Mouse (Mus musculus) hindbrain, embryonic 12.5 days (tissue): ENCODE data around the gene Prrt1. TPM values are rescaled to one million over a fixed set of nuclear protein-coding genes. Genes with fewer than 3 reads are reported as not detected.

Experiments
- ATAC-seq: fragments of 200-750 bp; cut with Nextera tagmentation; 2 replicates; pipeline ENCODE4 v1.8.0; 2017; ENCODE audit warnings: moderate TSS enrichment; ENCODE audit not compliant: low FRiP score
- H3K27ac ChIP-seq: fragments of 300-500 bp; sonication (generic); 2 replicates; pipeline ENCODE4 v1.5.1; 2016; ENCODE audit warnings: mild to moderate bottlenecking
- H3K27me3 ChIP-seq: fragments of 300-500 bp; sonication (generic); 2 replicates; pipeline ENCODE4 v1.6.1; 2016; ENCODE audit warnings: mild to moderate bottlenecking
- H3K36me3 ChIP-seq: fragments of 300-500 bp; sonication (generic); 2 replicates; pipeline ENCODE4 v1.6.1; 2016; ENCODE audit warnings: mild to moderate bottlenecking
- H3K4me1 ChIP-seq: fragments of 300-500 bp; sonication (generic); 2 replicates; pipeline ENCODE4 v1.6.1; 2016
- H3K4me2 ChIP-seq: fragments of 300-500 bp; sonication (generic); replicated peaks from 2 replicates; pipeline ENCODE4 v1.6.1; 2016; ENCODE audit warnings: mild to moderate bottlenecking
- H3K4me3 ChIP-seq: fragments of 300-500 bp; sonication (generic); 2 replicates; pipeline ENCODE4 v1.5.1; 2016; ENCODE audit warnings: mild to moderate bottlenecking
- H3K9ac ChIP-seq: fragments of 300-500 bp; sonication (generic); 2 replicates; pipeline ENCODE4 v1.6.1; 2016; ENCODE audit warnings: mild to moderate bottlenecking, moderate library complexity
- H3K9me3 ChIP-seq: fragments of 300-500 bp; sonication (generic); replicated peaks from 2 replicates; pipeline ENCODE4 v1.6.1; 2016; ENCODE audit warnings: mild to moderate bottlenecking
- WGBS: fragments of 180-500 bp; shearing (Covaris S2); methylation state at CpG from one replicate; pipeline ENCODE4 v1.1.7; 2016; 5-methylcytosine and 5-hydroxymethylcytosine counted together
- polyA plus RNA-seq: library from polyadenylated mRNA; unstranded; fragments of >200 nt; fragmentation: Nextera tagmentation; extraction: Ambion mirVana; gene quantifications from 2 replicates; pipeline ENCODE4 v1.2.1, GENCODE M21; 2016

Gene Prrt1
- 3.0 and 3.1 TPM in 2 replicates for polyA plus RNA-seq

DNA sequence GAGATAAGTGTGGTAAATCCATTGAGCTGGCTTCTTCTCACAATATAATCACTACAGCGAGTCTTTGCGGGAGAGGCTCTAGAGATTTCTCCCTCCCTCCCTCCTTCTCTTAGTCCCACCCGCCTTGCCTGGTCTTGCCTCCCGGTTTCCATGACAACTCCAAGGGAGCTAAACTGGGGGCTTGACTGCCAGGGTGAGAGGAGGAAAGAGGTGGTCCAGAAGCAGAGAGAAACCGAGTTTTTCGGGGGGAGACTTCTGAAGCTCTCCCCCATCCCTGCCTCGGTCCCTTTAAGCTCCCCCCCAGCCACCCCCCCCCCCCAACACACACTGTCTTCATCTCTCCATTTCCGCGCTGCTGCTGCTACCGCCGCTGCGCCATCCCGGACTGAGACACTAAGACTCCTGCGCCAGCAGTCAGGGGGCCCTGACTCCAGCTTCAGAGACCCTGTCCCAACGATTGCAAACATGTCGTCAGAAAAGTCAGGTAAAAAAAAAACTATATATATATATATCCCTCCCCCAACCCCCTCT, at the start of gene Prrt1:
Gene Prrt1 (plus strand): TSS at position 313 of the 531 bp plus-strand sequence.
- ATAC-seq = peak; percentile 27; the same call in 1 of the 2 replicates
- H3K9me3 ChIP-seq = no peaks in the 10 kb centered on the region
- H3K36me3 ChIP-seq = no peaks in the 10 kb centered on the region
- 1% methylated on average over 15 of the region's 16 CpGs for whole genome bisulfite sequencing
- peak within 1 kb of the TSS; percentile 67; the same call in 1 of the 2 replicates for H3K27ac ChIP-seq
- H3K27me3 ChIP-seq = peaks cover 55% of the 10 kb centered on the region
- peak within 1 kb of the TSS; percentile 74 for H3K9ac ChIP-seq
- peaks cover 61% of the 10 kb centered on the region for H3K4me1 ChIP-seq
- H3K4me2 ChIP-seq = peak within 1 kb of the TSS; percentile 88
- peak within 1 kb of the TSS; percentile 69 for H3K4me3 ChIP-seq

DNA sequence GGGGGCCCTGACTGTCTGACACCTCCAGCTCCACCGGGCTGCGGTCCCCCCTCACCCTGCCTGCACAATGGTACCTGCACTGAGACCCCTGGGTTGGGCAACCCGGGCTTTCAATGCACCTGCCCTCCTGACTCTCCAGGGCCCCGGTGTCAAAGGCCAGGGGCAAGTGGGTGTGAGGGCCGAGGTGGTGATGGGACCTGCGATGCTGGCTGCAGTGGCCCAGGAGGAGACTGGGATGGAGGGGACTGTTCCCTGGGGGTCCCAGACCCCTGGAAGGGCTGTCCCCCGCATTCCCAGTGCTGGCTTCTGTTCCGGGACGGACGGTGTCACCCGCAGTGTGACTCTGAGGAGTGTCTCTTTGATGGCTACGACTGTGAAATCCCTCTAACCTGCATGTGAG, 46.8 kb upstream of the Prrt1 start:
- Histone ChIP-seq H3K4me3 (no peak overlapping the region), H3K27ac (no peak overlapping the region), H3K4me2 (no peak overlapping the region), H3K9ac (peak overlapping the region; percentile 32; the same call in 1 of the 2 replicates), H3K27me3 (no peaks in the 10 kb centered on the region), H3K4me1 (peaks cover 11% of the 10 kb centered on the region), H3K36me3 (no peaks in the 10 kb centered on the region), H3K9me3 (no peaks in the 10 kb centered on the region)
- no peak for ATAC-seq
- 88% methylated on average over 12 of the region's 12 CpGs for WGBS

DNA sequence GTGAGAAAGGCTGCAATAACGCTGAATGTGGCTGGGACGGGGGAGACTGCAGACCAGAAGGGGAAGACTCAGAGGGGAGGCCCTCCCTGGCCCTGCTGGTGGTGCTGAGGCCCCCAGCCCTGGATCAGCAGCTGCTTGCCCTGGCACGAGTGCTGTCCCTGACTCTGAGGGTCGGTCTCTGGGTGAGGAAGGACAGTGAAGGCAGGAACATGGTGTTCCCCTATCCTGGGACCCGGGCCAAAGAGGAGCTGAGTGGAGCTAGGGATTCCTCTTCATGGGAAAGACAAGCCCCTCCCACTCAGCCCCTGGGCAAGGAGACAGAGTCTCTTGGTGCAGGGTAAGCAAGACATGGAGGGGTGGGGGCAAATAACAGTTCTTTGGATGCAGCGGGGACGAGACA, 45.9 kb upstream of the Prrt1 start:
- Histone ChIP-seq H3K4me2 (no peak overlapping the region), H3K9ac (no peak overlapping the region), H3K4me3 (no peak overlapping the region), H3K4me1 (peaks cover 16% of the 10 kb centered on the region), H3K27me3 (no peaks in the 10 kb centered on the region), H3K36me3 (no peaks in the 10 kb centered on the region), H3K27ac (no peak overlapping the region), H3K9me3 (no peaks in the 10 kb centered on the region)
- 68% methylated on average over 7 of the region's 7 CpGs for WGBS
- ATAC-seq = no peak

DNA sequence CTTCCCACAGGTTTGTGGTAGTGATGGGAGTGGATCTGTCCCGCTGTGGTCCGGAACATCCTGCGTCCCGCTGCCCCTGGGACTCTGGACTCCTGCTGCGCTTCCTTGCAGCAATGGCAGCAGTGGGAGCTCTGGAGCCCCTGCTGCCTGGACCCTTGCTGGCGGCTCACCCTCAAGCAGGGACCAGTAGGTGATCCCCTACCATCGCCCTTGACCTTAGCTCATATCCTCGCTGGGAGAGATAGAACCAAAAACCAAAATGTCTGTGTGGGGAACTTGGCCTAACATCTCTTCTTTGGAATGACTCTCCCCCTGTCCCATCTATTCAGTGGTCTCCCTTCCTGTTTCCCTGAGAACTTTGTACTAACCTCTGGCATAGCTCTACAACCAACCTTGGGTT, 45.5 kb upstream of the Prrt1 start:
- Histone ChIP-seq H3K4me2 (no peak overlapping the region), H3K4me3 (no peak overlapping the region), H3K9me3 (no peaks in the 10 kb centered on the region), H3K4me1 (peaks cover 19% of the 10 kb centered on the region), H3K36me3 (no peaks in the 10 kb centered on the region), H3K27ac (no peak overlapping the region), H3K27me3 (no peaks in the 10 kb centered on the region), H3K9ac (no peak overlapping the region)
- no peak for ATAC-seq
- WGBS = 86% methylated on average over 8 of the region's 8 CpGs

DNA sequence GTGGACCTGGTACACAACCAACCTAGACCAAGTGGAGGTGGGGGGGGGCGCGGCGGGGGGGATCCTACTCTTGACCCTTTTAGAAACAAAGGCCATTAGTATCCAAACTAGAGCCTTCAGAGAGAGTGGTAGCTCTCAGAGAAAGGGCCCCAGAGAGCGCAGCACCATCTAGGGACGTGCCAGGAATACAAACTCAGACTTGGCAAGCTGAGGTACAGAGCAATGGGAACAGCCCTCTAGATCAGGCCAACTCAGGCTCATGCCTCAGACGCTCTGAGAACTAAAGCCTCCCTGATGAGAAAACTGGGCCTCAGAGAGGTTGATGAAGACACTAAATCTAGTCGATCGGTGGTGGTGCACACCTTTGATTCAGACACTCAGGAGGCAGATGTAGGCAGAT, 44.2 kb upstream of the Prrt1 start:
- Histone ChIP-seq H3K27me3 (no peaks in the 10 kb centered on the region), H3K9ac (no peak overlapping the region), H3K4me2 (no peak overlapping the region), H3K27ac (peak overlapping the region; percentile 99), H3K4me3 (no peak overlapping the region), H3K4me1 (peaks cover 32% of the 10 kb centered on the region), H3K36me3 (no peaks in the 10 kb centered on the region), H3K9me3 (no peaks in the 10 kb centered on the region)
- ATAC-seq = no peak
- WGBS = 93% methylated on average over 8 of the region's 8 CpGs

DNA sequence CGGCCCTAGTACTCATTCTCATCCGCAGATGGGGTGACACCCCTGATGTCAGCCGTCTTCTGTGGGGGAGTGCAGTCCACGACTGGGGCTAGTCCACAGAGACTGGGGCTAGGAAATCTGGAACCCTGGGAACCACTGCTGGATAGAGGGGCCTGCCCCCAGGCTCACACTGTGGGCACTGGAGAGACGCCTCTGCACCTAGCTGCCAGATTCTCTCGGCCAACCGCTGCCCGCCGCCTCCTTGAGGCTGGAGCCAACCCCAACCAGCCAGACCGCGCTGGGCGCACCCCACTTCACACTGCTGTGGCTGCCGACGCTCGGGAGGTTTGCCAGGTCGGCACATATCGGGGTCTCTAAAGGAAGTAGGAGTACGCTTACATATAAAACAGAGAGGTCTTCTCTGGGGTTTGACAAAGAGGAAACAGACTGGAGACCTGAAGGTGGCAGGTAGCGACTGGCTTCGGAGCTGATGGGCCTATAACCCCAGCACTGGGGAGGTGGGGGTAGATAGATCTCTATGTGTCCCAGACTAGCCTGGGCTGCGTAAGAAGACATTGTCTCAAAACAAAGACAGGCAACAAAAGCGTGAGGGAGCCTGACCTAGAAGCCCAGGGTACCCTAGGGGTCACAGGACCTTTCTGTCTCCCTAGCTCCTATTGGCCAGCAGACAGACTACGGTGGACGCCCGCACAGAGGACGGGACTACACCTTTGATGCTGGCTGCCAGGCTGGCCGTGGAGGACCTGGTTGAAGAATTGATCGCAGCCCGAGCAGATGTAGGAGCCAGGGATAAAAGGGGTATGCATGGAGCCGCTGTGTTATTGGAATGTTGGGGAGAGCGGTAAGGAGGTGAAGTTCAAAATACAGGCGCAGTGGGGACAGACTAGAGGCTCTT, 43.2 kb upstream of the Prrt1 start:
- no peaks in the 10 kb centered on the region for H3K36me3 ChIP-seq
- H3K9ac ChIP-seq = peak overlapping the region; percentile 87
- peak; percentile 17 for ATAC-seq
- H3K27ac ChIP-seq = peak overlapping the region; percentile 99
- H3K4me3 ChIP-seq = peak overlapping the region; percentile 55
- H3K4me2 ChIP-seq = peak overlapping the region; percentile 89
- H3K9me3 ChIP-seq = no peaks in the 10 kb centered on the region
- 16% methylated on average over 32 of the region's 32 CpGs for WGBS
- peaks cover 42% of the 10 kb centered on the region for H3K4me1 ChIP-seq
- H3K27me3 ChIP-seq = no peaks in the 10 kb centered on the region

DNA sequence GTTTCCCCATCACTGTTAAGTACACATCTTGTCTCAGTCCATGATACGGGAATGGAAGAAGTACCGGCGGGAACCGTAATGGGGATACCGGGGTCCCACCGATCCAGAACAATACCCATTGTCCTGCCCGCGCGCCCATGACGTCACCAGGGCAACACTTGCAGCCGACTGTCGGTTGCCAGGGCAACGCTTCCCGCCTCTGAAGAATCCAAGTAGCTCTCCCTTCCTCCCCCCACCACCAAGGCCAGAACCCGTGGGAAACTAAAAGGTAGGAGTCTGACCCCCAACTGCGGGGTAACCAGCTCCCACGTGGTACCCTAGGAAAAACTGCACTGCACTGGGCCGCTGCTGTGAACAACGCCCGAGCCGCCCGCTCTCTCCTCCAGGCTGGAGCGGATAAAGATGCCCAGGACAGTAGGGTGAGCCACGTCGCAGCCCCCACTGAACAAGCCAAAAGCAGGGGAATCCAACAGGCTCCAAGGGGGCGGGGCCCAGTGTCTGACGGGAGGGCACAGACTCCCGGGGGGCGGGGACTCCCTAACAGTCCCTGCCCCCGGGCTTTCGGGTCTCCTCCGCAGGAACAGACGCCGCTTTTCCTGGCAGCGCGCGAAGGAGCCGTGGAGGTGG, 42.4 kb upstream of the Prrt1 start:
- peak overlapping the region; percentile 87 for H3K9ac ChIP-seq
- H3K4me3 ChIP-seq = peak overlapping the region; percentile 55
- H3K27ac ChIP-seq = peak overlapping the region; percentile 99
- H3K4me1 ChIP-seq = peaks cover 47% of the 10 kb centered on the region
- ATAC-seq = peak; percentile 77
- no peaks in the 10 kb centered on the region for H3K36me3 ChIP-seq
- H3K9me3 ChIP-seq = no peaks in the 10 kb centered on the region
- H3K27me3 ChIP-seq = no peaks in the 10 kb centered on the region
- H3K4me2 ChIP-seq = peak overlapping the region; percentile 89
- 1% methylated on average over 37 of the region's 38 CpGs for WGBS

DNA sequence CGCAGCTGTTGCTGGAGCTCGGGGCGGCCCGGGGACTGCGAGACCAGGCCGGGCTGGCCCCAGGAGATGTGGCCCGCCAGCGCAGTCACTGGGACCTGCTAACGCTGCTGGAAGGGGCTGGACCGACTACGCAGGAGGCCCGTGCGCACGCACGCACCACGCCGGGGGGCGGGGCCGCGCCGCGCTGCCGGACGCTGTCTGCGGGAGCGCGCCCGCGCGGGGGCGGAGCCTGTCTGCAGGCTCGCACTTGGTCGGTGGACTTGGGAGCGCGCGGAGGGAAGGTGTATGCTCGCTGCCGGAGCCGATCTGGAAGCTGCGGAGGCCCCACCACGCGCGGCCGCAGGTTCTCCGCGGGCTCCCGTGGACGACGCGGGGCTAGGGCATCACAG, 41.9 kb upstream of the Prrt1 start:
- Histone ChIP-seq H3K27me3 (no peaks in the 10 kb centered on the region), H3K4me2 (peak overlapping the region; percentile 89), H3K9me3 (no peaks in the 10 kb centered on the region), H3K9ac (peak overlapping the region; percentile 87), H3K4me1 (peaks cover 47% of the 10 kb centered on the region), H3K36me3 (no peaks in the 10 kb centered on the region), H3K27ac (peak overlapping the region; percentile 99), H3K4me3 (peak overlapping the region; percentile 55)
- ATAC-seq = peak; percentile 83
- WGBS = under 1% methylated on average over 50 of the region's 50 CpGs

DNA sequence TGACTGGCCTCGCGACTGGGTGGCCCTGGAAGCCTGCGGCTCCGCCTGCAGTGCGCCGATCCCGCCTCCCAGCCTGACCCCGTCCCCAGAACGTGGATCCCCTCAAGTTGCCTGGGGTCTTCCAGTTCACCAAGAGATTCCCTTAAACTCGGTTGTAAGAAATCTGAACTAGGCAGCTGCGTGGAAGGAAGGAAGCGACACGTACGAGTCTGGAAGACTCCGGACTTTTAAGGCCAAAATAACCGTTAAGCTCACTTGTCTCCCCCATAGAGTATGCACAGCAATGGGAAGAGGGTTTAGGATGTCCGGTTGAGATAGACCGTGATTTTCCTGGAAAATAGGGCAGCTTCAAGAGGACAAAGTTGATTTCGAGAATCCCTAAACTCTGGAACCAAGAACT, 41.5 kb upstream of the Prrt1 start:
- H3K9me3 ChIP-seq = no peaks in the 10 kb centered on the region
- peak overlapping the region; percentile 87 for H3K9ac ChIP-seq
- no peaks in the 10 kb centered on the region for H3K36me3 ChIP-seq
- 3% methylated on average over 19 of the region's 19 CpGs for WGBS
- H3K27ac ChIP-seq = peak overlapping the region; percentile 99
- H3K4me1 ChIP-seq = peaks cover 48% of the 10 kb centered on the region
- peak overlapping the region; percentile 89 for H3K4me2 ChIP-seq
- peak overlapping the region; percentile 55 for H3K4me3 ChIP-seq
- no peak for ATAC-seq
- no peaks in the 10 kb centered on the region for H3K27me3 ChIP-seq

DNA sequence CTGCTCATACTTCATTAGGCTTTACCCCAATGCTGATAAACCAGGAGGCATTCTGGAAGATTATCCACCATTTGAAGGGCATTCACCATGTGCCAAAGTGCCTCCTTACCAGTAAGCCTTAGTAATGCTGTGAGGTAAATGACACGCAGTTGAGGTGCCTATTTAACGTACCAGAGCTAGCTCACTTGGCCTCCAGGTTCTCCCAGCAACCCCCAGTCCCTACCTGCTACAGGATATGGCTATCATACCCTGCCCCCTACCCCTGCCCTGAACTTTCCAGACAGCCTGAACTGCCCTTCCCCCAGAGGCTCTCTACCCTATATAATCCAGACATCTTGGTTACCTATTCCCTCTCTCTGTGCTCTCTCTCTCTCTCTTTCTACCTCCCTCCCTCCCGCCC, 40.6 kb upstream of the Prrt1 start:
- no peaks in the 10 kb centered on the region for H3K27me3 ChIP-seq
- no peak overlapping the region for H3K27ac ChIP-seq
- H3K9me3 ChIP-seq = no peaks in the 10 kb centered on the region
- no peak for ATAC-seq
- no peak overlapping the region for H3K9ac ChIP-seq
- no peaks in the 10 kb centered on the region for H3K36me3 ChIP-seq
- H3K4me3 ChIP-seq = no peak overlapping the region
- no peak overlapping the region for H3K4me2 ChIP-seq
- 74% methylated on average over 3 of the region's 3 CpGs for WGBS
- H3K4me1 ChIP-seq = peaks cover 58% of the 10 kb centered on the region

DNA sequence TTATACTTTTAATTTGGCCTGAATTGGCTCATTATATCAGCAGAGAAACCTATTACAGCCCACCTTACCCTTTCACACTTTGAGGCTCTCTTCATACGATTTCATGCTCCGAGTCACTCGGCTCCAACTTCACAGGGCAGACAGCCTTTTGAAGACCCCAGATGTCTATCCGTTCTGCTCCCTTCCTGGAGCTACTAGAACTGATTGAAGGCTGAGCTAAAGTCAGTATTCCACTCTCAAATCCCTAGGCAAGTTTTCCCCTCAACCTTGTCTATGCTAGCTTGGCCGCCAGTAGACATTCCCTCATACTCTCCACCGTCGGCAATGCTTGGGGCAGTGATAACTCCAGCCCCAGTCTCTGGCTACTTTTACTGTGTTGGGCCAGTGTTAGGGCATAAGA, 40.1 kb upstream of the Prrt1 start:
- ATAC-seq = no peak
- H3K36me3 ChIP-seq = peaks cover 3% of the 10 kb centered on the region; the same call in 1 of the 2 replicates
- no peaks in the 10 kb centered on the region for H3K27me3 ChIP-seq
- H3K4me3 ChIP-seq = no peak overlapping the region
- peaks cover 62% of the 10 kb centered on the region for H3K4me1 ChIP-seq
- 49% methylated on average over 7 of the region's 7 CpGs for WGBS
- H3K27ac ChIP-seq = 0 out of 2 replicates have a peak overlapping the region, but pooled peaks have one; percentile 23
- no peaks in the 10 kb centered on the region for H3K9me3 ChIP-seq
- H3K4me2 ChIP-seq = no peak overlapping the region
- H3K9ac ChIP-seq = no peak overlapping the region

DNA sequence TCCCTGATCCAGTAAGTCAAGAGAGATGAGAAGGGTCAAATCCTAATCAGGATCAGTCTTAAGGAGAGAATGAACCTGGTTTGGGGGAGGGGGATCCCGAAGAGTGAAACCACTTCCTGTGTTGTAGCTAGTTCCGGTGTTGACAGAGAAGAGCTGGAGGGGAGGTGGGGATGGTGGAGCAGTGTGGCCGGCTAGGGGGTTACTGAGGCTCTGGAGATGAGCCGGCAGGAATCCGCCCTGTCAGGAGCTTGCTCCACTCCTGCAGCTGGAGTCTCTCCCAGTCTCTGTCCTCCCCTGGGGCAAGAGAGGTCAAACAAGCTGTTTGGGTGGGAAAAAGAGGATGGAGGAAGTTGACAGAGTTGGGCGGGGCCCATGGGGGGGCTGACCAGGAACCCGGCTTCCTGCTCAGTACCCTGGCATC, 39.6 kb upstream of the Prrt1 start, which contains the start of gene Gpsm3:
Gene Gpsm3 (plus strand): TSS at position 126 of the 421 bp plus-strand sequence.
- Histone ChIP-seq H3K4me2 (peak within 1 kb of the TSS; percentile 90), H3K27me3 (no peaks in the 10 kb centered on the region), H3K27ac (peak within 1 kb of the TSS; percentile 99), H3K4me1 (peaks cover 67% of the 10 kb centered on the region), H3K36me3 (peaks cover 7% of the 10 kb centered on the region), H3K4me3 (0 out of 2 replicates have a peak within 1 kb of the TSS, but pooled peaks have one; percentile 4), H3K9ac (no peak within 1 kb of the TSS), H3K9me3 (no peaks in the 10 kb centered on the region)
- ATAC-seq = no peak
- WGBS = 28% methylated on average over 7 of the region's 7 CpGs
